Mouse (Mus musculus): ENCODE data around the gene 1110008L16Rik. TPM values are rescaled to one million over a fixed set of nuclear protein-coding genes. Genes with fewer than 3 reads are reported as not detected.

1110008L16Rik gene
- polyA plus RNA-seq, 1 experiment from 2014 or later, result 10.5 TPM

GRCm38 (mm10) chr12:55384826-55385225, 85.4 kb downstream of the 1110008L16Rik start:
- Histone ChIP-seq H3K4me3 (replicated peaks; ENCODE audit: low read depth, low read length) (no peak overlapping the region), H3K9me3 (ENCODE audit: control insufficient read depth, low read length) (no peaks in the 10 kb centered on the region), H3K27me3 (ENCODE audit: control insufficient read depth, insufficient read depth, low read length) (no peaks in the 10 kb centered on the region), H3K9ac (replicated peaks; ENCODE audit: low read length) (no peak overlapping the region), H3K4me2 (ENCODE audit: low read length) (no peak overlapping the region), H3K36me3 (ENCODE audit: control insufficient read depth, insufficient read depth, low read length) (no peaks in the 10 kb centered on the region), H3K4me1 (ENCODE audit: control insufficient read depth, insufficient read depth, low read length) (no peaks in the 10 kb centered on the region), H3K27ac (replicated peaks; ENCODE audit: low read depth, low read length) (no peak overlapping the region)
- DNase-seq, result no peak
- 91% methylated on average over 3 of the region's 3 CpGs for WGBS
- ATAC-seq (ENCODE audit: low FRiP score, low TSS enrichment), result no peak

- H3K4me3 ChIP-seq (replicated peaks; ENCODE audit: low read depth, low read length), result no peak overlapping the region
- no peaks in the 10 kb centered on the region for H3K4me1 ChIP-seq (ENCODE audit: control insufficient read depth, insufficient read depth, low read length)
- no peak overlapping the region for H3K4me2 ChIP-seq (ENCODE audit: low read length)
- DNase-seq, result peak; percentile 6
- no peaks in the 10 kb centered on the region for H3K36me3 ChIP-seq (ENCODE audit: control insufficient read depth, insufficient read depth, low read length)
- H3K27ac ChIP-seq (replicated peaks; ENCODE audit: low read depth, low read length), result no peak overlapping the region
- no peaks in the 10 kb centered on the region for H3K27me3 ChIP-seq (ENCODE audit: control insufficient read depth, insufficient read depth, low read length)
- WGBS, result 9% methylated on average over 6 of the region's 6 CpGs
- ATAC-seq (ENCODE audit: low FRiP score, low TSS enrichment), result no peak
- H3K9ac ChIP-seq (replicated peaks; ENCODE audit: low read length), result no peak overlapping the region
- H3K9me3 ChIP-seq (ENCODE audit: control insufficient read depth, low read length), result no peaks in the 10 kb centered on the region
These were observed 86.6 kb downstream of the 1110008L16Rik start for GRCm38 (mm10) chr12:55385931-55386330.

DNA sequence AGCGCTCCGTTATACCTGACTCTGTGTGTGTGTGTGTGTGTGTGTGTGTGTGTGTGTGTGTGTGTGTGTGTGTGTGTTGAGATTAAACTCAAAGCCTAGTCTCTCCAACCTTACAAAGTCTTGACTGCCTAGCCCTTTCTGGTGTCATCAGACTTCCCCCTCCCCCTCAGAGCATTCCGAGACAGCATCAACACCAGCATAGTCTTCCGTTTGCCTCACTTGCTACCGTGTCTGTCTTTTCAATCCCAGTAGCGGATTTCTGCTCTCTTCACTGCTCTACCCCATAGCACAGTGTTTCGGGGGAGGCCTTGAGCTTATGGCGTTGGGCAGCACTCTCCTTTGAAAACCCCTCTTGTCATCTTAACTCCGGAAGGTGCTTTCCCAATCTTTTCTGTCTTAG, 87.1 kb downstream of the 1110008L16Rik start:
- Histone ChIP-seq H3K9me3 (ENCODE audit: control insufficient read depth, low read length) (no peaks in the 10 kb centered on the region), H3K4me3 (replicated peaks; ENCODE audit: low read depth, low read length) (no peak overlapping the region), H3K4me2 (ENCODE audit: low read length) (no peak overlapping the region), H3K27me3 (ENCODE audit: control insufficient read depth, insufficient read depth, low read length) (no peaks in the 10 kb centered on the region), H3K36me3 (ENCODE audit: control insufficient read depth, insufficient read depth, low read length) (no peaks in the 10 kb centered on the region), H3K27ac (replicated peaks; ENCODE audit: low read depth, low read length) (no peak overlapping the region), H3K9ac (replicated peaks; ENCODE audit: low read length) (no peak overlapping the region), H3K4me1 (ENCODE audit: control insufficient read depth, insufficient read depth, low read length) (no peaks in the 10 kb centered on the region)
- ATAC-seq (ENCODE audit: low FRiP score, low TSS enrichment), result no peak
- WGBS, result 63% methylated on average over 9 of the region's 9 CpGs
- no peak for DNase-seq

GRCm38 (mm10) chr12:55387083-55387787, 87.9 kb downstream of the 1110008L16Rik start:
- no peaks in the 10 kb centered on the region for H3K4me1 ChIP-seq (ENCODE audit: control insufficient read depth, insufficient read depth, low read length)
- WGBS, result 79% methylated on average over 7 of the region's 7 CpGs
- DNase-seq (no peak), ATAC-seq (ENCODE audit: low FRiP score, low TSS enrichment) (no peak)
- H3K9ac ChIP-seq (replicated peaks; ENCODE audit: low read length), result no peak overlapping the region
- no peaks in the 10 kb centered on the region for H3K9me3 ChIP-seq (ENCODE audit: control insufficient read depth, low read length)
- no peaks in the 10 kb centered on the region for H3K36me3 ChIP-seq (ENCODE audit: control insufficient read depth, insufficient read depth, low read length)
- H3K4me2 ChIP-seq (ENCODE audit: low read length), result no peak overlapping the region
- H3K27ac ChIP-seq (replicated peaks; ENCODE audit: low read depth, low read length), result no peak overlapping the region
- no peaks in the 10 kb centered on the region for H3K27me3 ChIP-seq (ENCODE audit: control insufficient read depth, insufficient read depth, low read length)
- no peak overlapping the region for H3K4me3 ChIP-seq (replicated peaks; ENCODE audit: low read depth, low read length)

DNA sequence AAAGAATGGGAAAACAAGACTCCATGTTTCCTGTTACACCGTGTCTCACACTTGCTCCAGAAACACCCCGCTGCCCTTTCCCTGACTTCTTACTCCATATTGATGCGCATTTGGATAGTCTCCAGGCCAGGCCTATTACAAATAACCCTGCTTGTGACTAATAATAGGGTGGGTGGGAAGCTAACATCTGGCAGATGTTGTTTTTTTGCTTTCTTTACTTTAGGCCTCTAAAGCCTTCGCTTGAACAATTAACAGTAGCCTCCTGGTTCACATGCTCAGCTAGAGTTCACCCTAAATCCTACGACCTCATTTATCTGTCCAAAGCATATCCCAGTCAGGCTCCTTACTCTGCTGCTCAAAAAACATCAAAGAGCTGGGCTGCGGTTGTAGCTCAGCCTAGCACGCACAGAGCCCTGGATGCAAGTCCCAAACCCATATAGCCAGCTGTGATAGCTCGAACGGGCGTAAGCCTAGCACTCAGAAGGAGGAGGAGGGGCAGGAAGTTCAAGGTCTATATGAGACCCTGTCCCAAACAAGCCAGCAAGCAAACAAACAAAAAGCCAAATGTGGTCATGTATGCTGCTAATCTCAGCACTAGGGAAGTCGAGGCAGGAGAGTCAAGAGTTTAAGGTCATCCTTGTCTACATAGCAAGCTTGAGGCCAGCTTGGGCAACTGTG, 88.5 kb downstream of the 1110008L16Rik start:
- no peak for DNase-seq
- Histone ChIP-seq H3K27me3 (ENCODE audit: control insufficient read depth, insufficient read depth, low read length) (no peaks in the 10 kb centered on the region), H3K4me1 (ENCODE audit: control insufficient read depth, insufficient read depth, low read length) (no peaks in the 10 kb centered on the region), H3K4me3 (replicated peaks; ENCODE audit: low read depth, low read length) (no peak overlapping the region), H3K9ac (replicated peaks; ENCODE audit: low read length) (no peak overlapping the region), H3K9me3 (ENCODE audit: control insufficient read depth, low read length) (no peaks in the 10 kb centered on the region), H3K36me3 (ENCODE audit: control insufficient read depth, insufficient read depth, low read length) (no peaks in the 10 kb centered on the region), H3K27ac (replicated peaks; ENCODE audit: low read depth, low read length) (no peak overlapping the region), H3K4me2 (ENCODE audit: low read length) (no peak overlapping the region)
- 74% methylated on average over 11 of the region's 11 CpGs for WGBS
- no peak for ATAC-seq (ENCODE audit: low FRiP score, low TSS enrichment)

DNA sequence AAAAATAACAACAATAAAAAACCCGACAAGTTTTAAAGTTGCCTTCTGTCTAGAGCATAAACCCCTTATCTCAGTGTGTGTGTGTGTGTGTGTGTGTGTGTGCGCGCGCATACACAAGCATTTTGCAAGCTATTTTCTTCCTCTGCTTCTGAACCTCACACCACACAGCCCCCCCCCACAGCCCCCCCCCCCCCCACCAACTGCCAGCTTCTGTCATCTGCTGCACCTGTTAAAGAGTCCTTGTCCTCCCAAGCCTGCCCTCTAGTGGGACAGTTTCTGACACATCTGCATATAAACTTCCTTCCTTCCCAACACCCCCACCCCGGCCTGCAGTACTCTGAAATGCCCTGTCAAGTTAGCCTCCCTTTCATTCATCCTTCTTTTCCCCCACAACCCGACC, 89.1 kb downstream of the 1110008L16Rik start:
- ATAC-seq (ENCODE audit: low FRiP score, low TSS enrichment) (no peak), DNase-seq (peak; percentile 50)
- Histone ChIP-seq H3K27ac (replicated peaks; ENCODE audit: low read depth, low read length) (no peak overlapping the region), H3K27me3 (ENCODE audit: control insufficient read depth, insufficient read depth, low read length) (no peaks in the 10 kb centered on the region), H3K9ac (replicated peaks; ENCODE audit: low read length) (no peak overlapping the region), H3K4me2 (ENCODE audit: low read length) (no peak overlapping the region), H3K36me3 (ENCODE audit: control insufficient read depth, insufficient read depth, low read length) (no peaks in the 10 kb centered on the region), H3K4me3 (replicated peaks; ENCODE audit: low read depth, low read length) (no peak overlapping the region), H3K9me3 (ENCODE audit: control insufficient read depth, low read length) (no peaks in the 10 kb centered on the region), H3K4me1 (ENCODE audit: control insufficient read depth, insufficient read depth, low read length) (no peaks in the 10 kb centered on the region)
- 70% methylated on average over 6 of the region's 6 CpGs for WGBS

GRCm38 (mm10) chr12:55389132-55390081, 90.0 kb downstream of the 1110008L16Rik start:
- no peak for DNase-seq
- Histone ChIP-seq H3K4me1 (ENCODE audit: control insufficient read depth, insufficient read depth, low read length) (no peaks in the 10 kb centered on the region), H3K9me3 (ENCODE audit: control insufficient read depth, low read length) (no peaks in the 10 kb centered on the region), H3K4me2 (ENCODE audit: low read length) (no peak overlapping the region), H3K9ac (replicated peaks; ENCODE audit: low read length) (no peak overlapping the region), H3K4me3 (replicated peaks; ENCODE audit: low read depth, low read length) (no peak overlapping the region), H3K27me3 (ENCODE audit: control insufficient read depth, insufficient read depth, low read length) (no peaks in the 10 kb centered on the region), H3K27ac (replicated peaks; ENCODE audit: low read depth, low read length) (no peak overlapping the region), H3K36me3 (ENCODE audit: control insufficient read depth, insufficient read depth, low read length) (no peaks in the 10 kb centered on the region)
- ATAC-seq (ENCODE audit: low FRiP score, low TSS enrichment), result no peak
- 85% methylated on average over 17 of the region's 17 CpGs for WGBS

DNA sequence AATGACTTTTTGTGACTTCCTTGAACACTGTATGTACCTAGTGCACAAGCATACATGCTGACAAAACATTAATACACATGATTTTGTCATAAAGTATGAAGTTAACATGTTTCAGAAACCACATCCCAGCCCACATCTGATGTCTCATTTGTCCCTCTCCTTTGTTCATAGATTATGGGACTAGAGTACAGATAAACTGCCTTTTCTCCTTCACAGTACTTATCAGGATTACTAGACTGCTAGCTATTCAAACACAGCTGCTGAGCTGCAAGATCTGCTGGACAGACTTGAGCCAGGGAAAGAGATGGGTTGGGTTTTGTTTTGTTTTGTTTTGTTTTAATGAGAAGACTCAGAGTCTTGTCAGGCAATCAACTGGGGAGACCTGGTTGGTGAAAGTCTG, 92.7 kb downstream of the 1110008L16Rik start:
- no peak for DNase-seq
- Histone ChIP-seq H3K27ac (replicated peaks; ENCODE audit: low read depth, low read length) (no peak overlapping the region), H3K9ac (replicated peaks; ENCODE audit: low read length) (no peak overlapping the region), H3K4me3 (replicated peaks; ENCODE audit: low read depth, low read length) (no peak overlapping the region), H3K27me3 (ENCODE audit: control insufficient read depth, insufficient read depth, low read length) (no peaks in the 10 kb centered on the region), H3K36me3 (ENCODE audit: control insufficient read depth, insufficient read depth, low read length) (no peaks in the 10 kb centered on the region), H3K4me1 (ENCODE audit: control insufficient read depth, insufficient read depth, low read length) (no peaks in the 10 kb centered on the region), H3K4me2 (ENCODE audit: low read length) (no peak overlapping the region), H3K9me3 (ENCODE audit: control insufficient read depth, low read length) (no peaks in the 10 kb centered on the region)
- no peak for ATAC-seq (ENCODE audit: low FRiP score, low TSS enrichment)
